Mouse (Mus musculus): ENCODE measurements at regions not wholly inside any gene's neighbourhood (a gene's known extent, or its start where the extent isn't known, plus 50 kb on each side); places are given as distances from the start of the nearest gene placed in this dataset.

DNA sequence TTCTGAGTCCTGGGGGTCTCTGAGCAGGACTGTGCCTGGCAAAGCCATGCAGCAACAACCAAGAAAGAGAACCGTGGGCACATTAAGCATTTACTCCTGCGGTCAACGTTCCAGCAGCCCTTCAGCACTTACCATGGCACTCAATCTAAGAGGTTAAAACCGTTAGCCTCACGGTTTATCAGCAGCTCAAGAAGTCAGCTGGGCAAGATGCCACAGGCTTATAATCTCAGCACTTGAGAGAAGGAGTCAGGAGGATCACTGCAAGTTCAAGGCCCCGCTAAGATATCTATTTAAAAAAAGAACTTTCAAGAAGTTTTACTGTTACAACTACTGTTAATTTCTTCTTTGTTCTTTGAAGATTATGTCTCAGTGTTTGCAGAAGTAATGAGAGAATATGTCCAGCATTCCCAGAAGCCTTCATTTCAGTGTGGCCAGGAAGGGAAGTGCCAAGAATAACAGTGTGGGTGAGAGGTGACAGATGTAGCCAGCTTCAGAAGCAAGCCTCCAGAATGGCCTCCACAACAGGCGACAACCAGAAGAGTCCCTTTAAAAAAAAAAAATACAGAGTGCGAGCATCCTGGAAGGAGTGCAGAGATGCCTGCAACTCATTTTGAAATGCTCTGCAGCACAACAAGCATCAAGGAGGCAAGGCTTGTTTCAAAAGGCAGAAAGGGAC is 84.8 kb upstream of the Spred1 start:
- DNase-seq: peak in 1 of 2 experiments; percentile 13

GRCm38 (mm10) chr2:117040211-117040610 is 81.0 kb upstream of the Spred1 start:
- DNase-seq: no peak

GRCm38 (mm10) chr2:117043831-117044230 is 77.3 kb upstream of the Spred1 start:
- DNase-seq: peak in 1 of 2 experiments; percentile 10

DNA sequence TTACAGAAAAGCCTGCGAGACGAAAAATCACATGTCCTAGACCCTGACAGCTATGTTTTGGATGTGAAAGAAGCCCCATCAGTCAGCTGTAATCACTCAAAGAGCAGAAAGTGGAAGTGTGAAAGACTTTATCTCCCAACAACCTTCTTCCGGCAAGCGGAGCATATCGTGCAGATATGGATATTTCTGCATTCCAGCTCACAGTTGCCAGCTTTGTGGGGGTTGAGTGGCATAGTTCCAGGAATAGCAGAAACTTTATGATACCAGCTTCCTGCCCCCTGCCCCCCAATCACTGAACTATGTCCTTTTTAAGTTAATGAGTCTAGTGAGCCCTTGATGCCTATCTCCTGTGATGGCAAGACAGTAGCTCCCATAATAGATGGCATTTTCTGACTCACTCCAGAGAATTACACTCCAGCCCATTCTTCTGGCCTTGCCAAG is 72.9 kb upstream of the Spred1 start:
- no peak for DNase-seq

DNA sequence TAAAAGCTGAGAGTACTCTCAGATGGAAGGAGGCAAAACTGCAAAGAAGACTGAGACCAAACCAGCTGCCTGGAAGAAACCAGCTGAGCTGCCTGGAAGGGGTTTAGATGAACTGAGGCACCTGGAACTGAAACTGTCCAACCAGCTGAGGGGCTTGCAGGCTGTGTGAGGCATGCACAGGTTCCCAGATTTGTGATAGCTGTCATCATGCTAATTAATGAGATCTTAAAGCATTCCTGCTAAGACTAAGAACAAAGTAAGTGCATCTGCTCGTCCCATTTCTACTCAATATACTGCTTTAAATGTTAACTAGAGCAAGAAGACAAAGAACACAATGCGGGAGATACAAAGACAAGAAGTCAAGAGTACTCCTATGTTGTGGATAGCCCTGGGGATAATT is 71.1 kb upstream of the Spred1 start:
- DNase-seq: no peak

DNA sequence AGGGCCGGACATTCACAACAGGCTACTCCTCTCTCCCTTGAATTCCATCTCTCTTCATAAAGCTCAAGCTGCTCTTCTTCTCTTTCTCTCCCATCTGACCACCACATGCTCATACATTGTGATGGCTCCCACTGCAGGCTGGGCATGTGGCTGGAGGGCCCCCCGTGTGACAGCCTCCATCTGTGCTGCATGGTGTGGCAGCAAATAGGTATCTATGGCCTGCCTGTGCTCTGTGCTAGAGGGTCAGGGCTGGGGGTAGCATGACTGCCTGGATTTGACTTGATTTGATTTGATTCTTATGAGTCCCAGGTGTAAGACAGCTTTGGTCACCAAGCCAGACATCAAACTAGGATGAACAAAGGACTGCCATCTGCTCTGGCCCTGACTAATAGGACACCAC is 57.0 kb upstream of the Spred1 start:
- DNase-seq: no peak

GRCm38 (mm10) chr2:117070348-117070747 is 50.8 kb upstream of the Spred1 start:
- DNase-seq: no peak

GRCm38 (mm10) chr2:117071098-117071497 is 50.1 kb upstream of the Spred1 start:
- DNase-seq: no peak

Measured in kidney, postnatal 25 days (tissue).